Mouse (Mus musculus) neural tube, embryonic 12.5 days (tissue): ENCODE measurements around the gene Ptprcap. TPM values are rescaled to one million over a fixed set of nuclear protein-coding genes. Genes with fewer than 3 reads are reported as not detected.
A peak's percentile ranks its signal among the peaks of the same experiment; 100 is the strongest.

Experiments used
- ATAC-seq: fragments of 200-750 bp; cut with Nextera tagmentation; 2 replicates; pipeline ENCODE4 v1.8.0; 2017; ENCODE audit warnings: low read depth, mild to moderate bottlenecking, moderate TSS enrichment, moderate library complexity; ENCODE audit not compliant: low FRiP score
- H3K27ac ChIP-seq: fragments of 300-500 bp; sonication (generic); 2 replicates; pipeline ENCODE4 v1.5.1; 2016
- H3K27me3 ChIP-seq: fragments of 300-500 bp; sonication (generic); replicated peaks from 2 replicates; pipeline ENCODE4 v1.6.1; 2016; ENCODE audit warnings: mild to moderate bottlenecking
- H3K36me3 ChIP-seq: fragments of 300-500 bp; sonication (generic); 2 replicates; pipeline ENCODE4 v1.6.1; 2016; ENCODE audit warnings: mild to moderate bottlenecking
- H3K4me1 ChIP-seq: fragments of 300-500 bp; sonication (generic); 2 replicates; pipeline ENCODE4 v1.6.1; 2016
- H3K4me2 ChIP-seq: fragments of 300-500 bp; sonication (generic); replicated peaks from 2 replicates; pipeline ENCODE4 v1.6.1; 2016; ENCODE audit warnings: mild to moderate bottlenecking
- H3K4me3 ChIP-seq: fragments of 300-500 bp; sonication (generic); 2 replicates; pipeline ENCODE4 v1.5.1; 2016
- H3K9ac ChIP-seq: fragments of 300-500 bp; sonication (generic); 2 replicates; pipeline ENCODE4 v1.6.1; 2016; ENCODE audit warnings: mild to moderate bottlenecking
- H3K9me3 ChIP-seq: fragments of 300-500 bp; sonication (generic); 2 replicates; pipeline ENCODE4 v1.6.1; 2016; ENCODE audit warnings: mild to moderate bottlenecking
- WGBS: fragments of 180-500 bp; shearing (Covaris S2); methylation state at CpG from one replicate; pipeline ENCODE4 v1.1.7; 2016; 5-methylcytosine and 5-hydroxymethylcytosine counted together
- polyA plus RNA-seq: library from polyadenylated mRNA; unstranded; fragments of >200 nt; fragmentation: Nextera tagmentation; extraction: Ambion mirVana; gene quantifications from 2 replicates; pipeline ENCODE4 v1.2.1, GENCODE M21; 2016

Gene Ptprcap
- polyA plus RNA-seq, 1 experiment from 2014 or later, result 0.94 TPM

DNA sequence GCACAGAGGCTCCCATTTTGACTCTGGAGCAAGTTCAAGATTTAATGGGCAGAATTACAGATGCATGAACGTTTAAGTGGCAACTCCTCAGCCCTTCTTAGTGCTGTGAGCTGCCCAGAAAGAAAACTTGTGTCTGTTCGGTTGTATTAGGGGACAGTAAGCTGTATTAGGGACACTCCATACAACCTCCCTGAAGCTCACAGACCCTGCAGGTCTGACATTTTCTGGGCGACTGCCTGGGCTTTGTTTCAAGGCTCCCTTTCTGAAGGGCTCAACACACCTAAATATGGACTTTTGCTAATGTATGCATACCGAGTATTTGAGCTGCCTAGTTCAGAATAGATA, 10.1 kb downstream of the Ptprcap start:
- Histone ChIP-seq H3K27me3 (no peaks in the 10 kb centered on the region), H3K27ac (peak overlapping the region; percentile 62), H3K9me3 (no peaks in the 10 kb centered on the region), H3K36me3 (peaks cover 25% of the 10 kb centered on the region), H3K4me2 (peak overlapping the region; percentile 97), H3K4me3 (peak overlapping the region; percentile 68), H3K9ac (peak overlapping the region; percentile 48; the same call in 1 of the 2 replicates), H3K4me1 (peaks cover 8% of the 10 kb centered on the region)
- 41% methylated on average over 4 of the region's 4 CpGs for WGBS
- ATAC-seq, result peak; percentile 30

DNA sequence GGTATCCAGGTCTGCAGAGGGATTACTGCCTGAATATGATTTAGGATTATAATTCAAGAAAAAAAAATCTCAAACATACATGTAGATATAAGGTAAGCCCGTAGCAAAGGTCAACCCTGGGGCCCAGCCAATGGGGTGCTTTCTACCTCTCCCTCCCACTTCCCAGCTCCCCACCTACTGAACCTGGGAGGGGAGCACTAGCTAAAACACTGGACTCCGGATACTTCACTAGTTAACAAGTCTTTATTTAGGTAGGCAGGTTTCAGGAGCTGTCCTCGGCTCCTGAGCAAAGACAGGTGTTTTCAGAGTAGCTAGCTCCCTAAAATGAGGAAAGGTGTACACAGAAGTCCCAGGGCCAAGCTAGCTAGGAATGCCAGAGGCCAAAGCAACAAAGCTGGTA, 10.7 kb downstream of the Ptprcap start:
- H3K9me3 ChIP-seq, result no peaks in the 10 kb centered on the region
- H3K4me2 ChIP-seq, result no peak overlapping the region
- no peak overlapping the region for H3K4me3 ChIP-seq
- H3K4me1 ChIP-seq, result peaks cover 8% of the 10 kb centered on the region
- H3K9ac ChIP-seq, result no peak overlapping the region
- no peak for ATAC-seq
- WGBS, result 91% methylated on average over 3 of the region's 3 CpGs
- peaks cover 19% of the 10 kb centered on the region for H3K36me3 ChIP-seq
- no peak overlapping the region for H3K27ac ChIP-seq
- no peaks in the 10 kb centered on the region for H3K27me3 ChIP-seq

DNA sequence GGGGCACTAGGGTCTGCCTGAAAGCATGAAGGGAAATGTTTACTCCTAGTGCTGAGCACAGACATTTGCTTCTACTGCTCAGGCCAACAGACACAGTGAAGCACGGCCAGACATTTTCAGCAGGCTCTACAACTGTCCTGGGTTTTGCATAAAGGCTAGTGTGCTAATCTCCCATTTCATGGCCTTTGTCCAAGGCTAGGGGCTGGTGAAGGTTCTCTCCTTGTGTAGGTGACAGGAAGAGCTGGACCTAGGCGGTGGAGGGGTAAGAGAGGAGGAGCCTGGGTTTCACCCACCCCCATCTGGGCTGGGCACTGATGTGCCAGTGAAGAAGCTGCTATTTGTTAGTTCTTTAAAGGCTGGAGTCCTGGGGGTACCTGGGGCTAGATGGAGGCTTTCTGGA, 11.3 kb downstream of the Ptprcap start:
- no peak overlapping the region for H3K9ac ChIP-seq
- ATAC-seq, result no peak
- no peak overlapping the region for H3K4me2 ChIP-seq
- no peaks in the 10 kb centered on the region for H3K27me3 ChIP-seq
- H3K36me3 ChIP-seq, result peaks cover 13% of the 10 kb centered on the region
- 83% methylated on average over 2 of the region's 2 CpGs for WGBS
- H3K4me1 ChIP-seq, result peaks cover 11% of the 10 kb centered on the region
- H3K4me3 ChIP-seq, result no peak overlapping the region
- no peaks in the 10 kb centered on the region for H3K9me3 ChIP-seq
- H3K27ac ChIP-seq, result no peak overlapping the region

DNA sequence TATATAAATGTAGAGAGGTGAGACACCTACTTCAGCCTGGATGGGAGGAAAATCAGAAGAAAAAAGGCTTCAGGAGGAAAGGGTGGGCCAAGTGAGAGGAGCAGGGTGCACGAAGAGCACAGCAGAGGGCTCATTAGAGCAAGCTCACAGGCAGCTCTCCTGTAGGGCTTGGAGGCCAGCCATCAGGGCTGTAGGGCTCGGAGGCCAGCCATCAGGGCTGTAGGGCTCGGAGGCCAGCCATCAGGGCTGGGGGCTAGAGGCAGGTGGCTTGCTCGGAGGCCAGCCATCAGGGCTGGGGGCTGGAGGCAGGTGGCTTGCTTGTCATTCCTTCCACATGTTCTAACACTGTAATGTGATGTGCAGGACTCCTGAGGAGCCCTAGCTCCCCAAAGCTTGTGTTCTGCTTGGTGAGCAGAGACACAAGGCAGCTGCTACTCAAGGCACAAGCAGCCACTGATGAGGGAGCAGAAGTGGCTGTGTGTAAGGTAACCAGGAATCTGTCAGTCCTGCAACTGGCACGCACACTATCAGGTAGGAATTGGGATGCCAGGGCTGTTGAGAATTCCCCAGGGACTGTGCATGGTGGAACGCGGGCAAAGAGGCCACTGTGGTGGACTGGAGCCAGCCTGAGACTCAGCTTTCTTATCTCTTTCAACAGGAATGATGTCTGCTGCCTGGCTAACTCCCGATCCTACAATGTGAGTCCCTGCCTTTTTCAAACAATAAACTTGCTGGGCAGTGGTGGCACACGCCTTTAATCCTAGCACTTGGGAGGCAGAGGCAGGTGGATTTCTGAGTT, 13.5 kb downstream of the Ptprcap start:
- Histone ChIP-seq H3K4me1 (peaks cover 18% of the 10 kb centered on the region), H3K4me2 (no peak overlapping the region), H3K9me3 (no peaks in the 10 kb centered on the region), H3K27ac (no peak overlapping the region), H3K4me3 (no peak overlapping the region), H3K9ac (no peak overlapping the region), H3K36me3 (no peaks in the 10 kb centered on the region), H3K27me3 (no peaks in the 10 kb centered on the region)
- ATAC-seq, result no peak
- WGBS, result 83% methylated on average over 9 of the region's 9 CpGs

DNA sequence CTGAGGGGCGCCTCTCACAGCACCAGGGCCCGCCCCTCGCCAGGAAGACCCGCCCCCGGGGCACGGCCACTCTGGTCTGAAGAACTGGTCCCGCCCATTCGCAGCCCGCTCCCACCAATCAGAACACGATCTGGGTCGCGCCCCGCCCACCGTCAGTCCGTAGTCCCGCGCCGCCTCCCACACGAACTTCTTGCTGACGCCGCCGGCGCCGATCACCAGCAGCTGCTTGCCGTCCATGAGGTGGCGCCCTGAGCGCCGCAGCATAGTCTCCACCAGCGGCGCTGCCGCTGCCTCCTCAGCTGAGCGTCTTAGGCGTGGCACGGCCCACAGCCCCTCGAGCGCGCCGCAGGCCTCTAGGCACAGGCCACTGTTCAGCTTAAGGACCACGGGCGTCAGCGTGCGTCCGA, 16.0 kb downstream of the Ptprcap start:
- Histone ChIP-seq H3K4me2 (peak overlapping the region; percentile 72), H3K4me1 (peaks cover 10% of the 10 kb centered on the region), H3K4me3 (peak overlapping the region; percentile 40), H3K9me3 (no peaks in the 10 kb centered on the region), H3K9ac (peak overlapping the region; percentile 71), H3K27me3 (no peaks in the 10 kb centered on the region), H3K36me3 (no peaks in the 10 kb centered on the region), H3K27ac (peak overlapping the region; percentile 75)
- under 1% methylated on average over 43 of the region's 43 CpGs for WGBS
- ATAC-seq, result peak; percentile 94

DNA sequence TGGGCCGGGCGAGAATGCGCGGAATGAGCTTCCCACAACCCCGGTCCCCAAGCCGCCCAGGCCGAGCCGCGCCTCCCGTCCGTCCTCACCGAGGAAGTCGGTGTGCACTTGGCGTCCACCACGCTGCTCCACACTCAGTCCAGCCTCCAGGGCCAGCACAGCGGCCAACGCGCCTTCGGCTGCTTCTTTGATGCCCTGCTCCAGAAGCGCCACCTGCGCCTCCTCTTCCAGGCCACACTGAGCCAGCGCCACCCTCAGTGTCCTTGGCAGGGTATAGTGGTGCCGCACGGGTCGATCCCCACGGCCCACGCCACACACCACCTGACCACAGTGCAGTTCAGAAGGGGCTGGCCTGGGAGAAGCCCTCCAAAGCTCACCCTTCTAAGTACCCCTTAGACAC, 16.4 kb downstream of the Ptprcap start:
- no peaks in the 10 kb centered on the region for H3K9me3 ChIP-seq
- ATAC-seq, result peak; percentile 67
- peak overlapping the region; percentile 40 for H3K4me3 ChIP-seq
- no peaks in the 10 kb centered on the region for H3K36me3 ChIP-seq
- peak overlapping the region; percentile 72 for H3K4me2 ChIP-seq
- peak overlapping the region; percentile 75 for H3K27ac ChIP-seq
- no peaks in the 10 kb centered on the region for H3K27me3 ChIP-seq
- H3K9ac ChIP-seq, result peak overlapping the region; percentile 71
- peaks cover 10% of the 10 kb centered on the region for H3K4me1 ChIP-seq
- 8% methylated on average over 27 of the region's 27 CpGs for WGBS

DNA sequence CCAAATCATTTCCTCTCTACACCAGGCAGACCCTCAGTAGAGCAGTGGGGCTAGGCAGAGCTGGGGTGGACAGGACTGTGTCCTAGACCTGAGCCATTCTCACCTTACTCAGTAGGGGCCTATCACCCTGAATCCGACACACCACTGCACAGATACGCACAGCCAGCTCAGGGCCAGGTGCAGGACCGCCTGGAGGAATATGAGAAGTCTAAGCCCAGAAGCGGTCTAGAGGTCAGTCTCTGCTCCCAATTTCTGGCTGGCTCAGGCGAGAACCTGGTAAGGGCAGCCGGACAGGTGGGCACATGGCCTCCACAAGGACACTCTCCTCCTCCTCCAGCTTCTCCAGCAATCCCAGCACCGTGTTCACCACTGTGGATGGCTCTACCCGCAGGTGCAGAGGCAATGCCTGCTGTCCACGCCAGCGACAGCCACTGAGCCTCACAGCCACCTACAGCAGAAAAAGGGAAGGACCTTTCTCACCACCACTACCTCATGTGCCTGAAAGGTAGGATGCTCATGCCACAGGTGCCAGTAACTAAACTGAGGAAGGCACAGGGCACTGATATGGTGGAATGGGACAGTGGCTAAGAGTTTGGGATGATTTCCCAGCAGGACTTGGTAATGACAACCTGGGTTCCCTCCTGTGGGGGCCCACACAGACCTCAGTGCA, 17.5 kb downstream of the Ptprcap start:
- Histone ChIP-seq H3K4me3 (no peak overlapping the region), H3K27ac (no peak overlapping the region), H3K4me1 (peaks cover 18% of the 10 kb centered on the region), H3K4me2 (peak overlapping the region; percentile 72; the same call in 1 of the 2 replicates), H3K9me3 (no peaks in the 10 kb centered on the region), H3K36me3 (no peaks in the 10 kb centered on the region), H3K27me3 (no peaks in the 10 kb centered on the region), H3K9ac (0 out of 2 replicates have a peak overlapping the region, but pooled peaks have one; percentile 71)
- no peak for ATAC-seq
- 94% methylated on average over 10 of the region's 10 CpGs for WGBS

DNA sequence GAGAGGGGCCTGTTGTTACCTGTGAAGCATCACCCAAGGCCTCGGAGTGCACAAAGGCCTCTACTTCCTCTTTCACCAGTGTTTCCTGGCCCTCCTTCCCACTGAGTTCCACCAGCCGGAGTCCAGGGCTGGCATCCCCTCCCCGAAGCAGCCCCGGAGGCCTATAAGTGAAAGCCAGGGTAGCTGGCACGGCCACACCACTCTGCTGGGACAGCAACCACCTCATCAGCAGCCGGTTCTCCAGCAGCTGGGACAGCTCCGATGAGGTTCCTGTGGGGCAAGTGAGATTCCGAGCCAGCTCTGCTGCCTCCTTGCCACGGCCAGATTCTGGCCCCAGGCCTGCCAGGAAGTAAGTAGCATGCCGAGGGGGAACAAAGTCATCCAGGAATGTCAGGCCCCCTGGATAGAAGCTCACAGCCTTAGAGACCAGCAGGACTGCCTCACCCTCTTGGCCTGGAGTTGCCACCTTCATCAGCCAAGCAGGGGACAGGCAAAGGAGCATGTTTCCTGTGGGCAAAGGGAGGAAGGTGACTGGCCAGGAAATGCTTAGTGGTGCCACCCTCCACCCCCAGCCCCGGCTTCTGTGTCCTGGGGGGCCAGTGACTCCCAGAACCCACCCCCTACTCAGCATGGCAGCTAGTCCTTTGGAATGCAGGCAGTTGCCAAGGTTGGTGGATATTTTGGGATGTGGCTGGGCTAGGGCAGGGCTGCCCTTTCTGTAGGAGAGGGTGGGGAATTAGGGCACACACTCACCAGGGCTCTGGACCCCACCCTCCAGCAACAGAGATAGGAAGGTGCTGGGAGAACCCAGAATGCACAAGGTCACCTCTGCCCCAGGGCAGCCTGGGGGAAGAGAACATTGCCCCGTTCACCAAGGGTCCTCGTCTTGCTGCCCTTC, 18.2 kb downstream of the Ptprcap start:
- no peak overlapping the region for H3K4me2 ChIP-seq
- H3K27me3 ChIP-seq, result no peaks in the 10 kb centered on the region
- 76% methylated on average over 13 of the region's 13 CpGs for WGBS
- no peak overlapping the region for H3K9ac ChIP-seq
- no peak overlapping the region for H3K27ac ChIP-seq
- H3K4me3 ChIP-seq, result no peak overlapping the region
- no peaks in the 10 kb centered on the region for H3K36me3 ChIP-seq
- no peaks in the 10 kb centered on the region for H3K9me3 ChIP-seq
- ATAC-seq, result no peak
- peaks cover 18% of the 10 kb centered on the region for H3K4me1 ChIP-seq

DNA sequence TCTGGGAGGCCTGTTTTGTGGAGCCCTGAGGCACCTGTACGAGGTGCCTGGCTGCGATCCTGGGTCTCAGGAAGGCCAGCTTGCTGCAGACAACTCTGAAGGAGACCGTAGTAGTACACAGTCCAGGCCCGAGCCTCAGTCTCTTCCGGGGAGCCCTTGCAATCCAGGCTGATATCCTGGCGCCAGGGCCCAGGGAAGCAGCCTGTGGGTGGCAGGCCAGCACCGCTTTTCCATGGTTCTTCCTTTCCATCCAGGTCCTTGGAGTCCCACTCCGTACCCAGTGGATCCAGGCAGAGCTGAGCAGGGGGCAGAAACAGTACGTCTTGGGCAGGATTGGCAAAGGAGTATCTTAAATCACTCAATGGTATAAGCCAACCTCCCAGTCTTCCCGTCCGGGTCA, 19.5 kb downstream of the Ptprcap start:
- ATAC-seq, result no peak
- Histone ChIP-seq H3K27ac (no peak overlapping the region), H3K27me3 (no peaks in the 10 kb centered on the region), H3K9me3 (no peaks in the 10 kb centered on the region), H3K4me1 (peaks cover 18% of the 10 kb centered on the region), H3K36me3 (no peaks in the 10 kb centered on the region), H3K9ac (no peak overlapping the region), H3K4me3 (no peak overlapping the region), H3K4me2 (no peak overlapping the region)
- WGBS, result 55% methylated on average over 11 of the region's 11 CpGs

DNA sequence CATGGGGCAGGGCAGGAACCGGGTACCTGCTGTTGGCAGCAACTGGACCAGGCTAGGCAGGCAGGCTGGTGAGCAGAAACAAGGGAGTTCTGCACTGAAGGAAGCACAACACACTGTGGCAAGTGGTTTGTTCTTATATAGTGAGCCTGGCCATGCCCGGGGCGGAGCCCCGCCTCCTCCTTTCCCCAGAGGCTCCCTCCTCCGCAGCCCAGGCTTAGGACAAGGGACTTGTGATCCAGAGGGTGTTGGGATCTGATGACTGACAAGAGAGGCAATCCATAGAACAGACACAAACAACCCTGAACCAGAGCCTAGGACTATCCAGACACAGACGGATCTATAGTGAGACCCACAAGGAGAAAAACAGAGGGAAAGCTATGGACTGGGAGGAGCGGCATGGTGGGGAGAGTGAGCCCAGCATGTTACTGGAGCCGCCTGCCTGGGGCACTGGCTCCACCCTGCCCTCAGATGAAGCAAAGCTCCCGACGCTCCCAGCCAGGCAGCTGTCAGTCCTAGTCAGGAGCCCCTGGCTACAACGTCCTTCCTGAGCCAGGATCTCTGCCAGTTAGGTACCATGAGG, 22.1 kb downstream of the Ptprcap start, which contains the start of gene Carns1:
Gene Carns1 (minus strand): TSS at position 112 of the 580 bp plus-strand sequence.
- Histone ChIP-seq H3K4me3 (no peak within 1 kb of the TSS), H3K27ac (no peak within 1 kb of the TSS), H3K4me1 (peaks cover 8% of the 10 kb centered on the region), H3K27me3 (no peaks in the 10 kb centered on the region), H3K9ac (peak within 1 kb of the TSS; percentile 33), H3K4me2 (peak within 1 kb of the TSS; percentile 48), H3K9me3 (no peaks in the 10 kb centered on the region), H3K36me3 (no peaks in the 10 kb centered on the region)
- ATAC-seq, result peak; percentile 44; the same call in 1 of the 2 replicates
- 2% methylated on average over 11 of the region's 11 CpGs for WGBS

DNA sequence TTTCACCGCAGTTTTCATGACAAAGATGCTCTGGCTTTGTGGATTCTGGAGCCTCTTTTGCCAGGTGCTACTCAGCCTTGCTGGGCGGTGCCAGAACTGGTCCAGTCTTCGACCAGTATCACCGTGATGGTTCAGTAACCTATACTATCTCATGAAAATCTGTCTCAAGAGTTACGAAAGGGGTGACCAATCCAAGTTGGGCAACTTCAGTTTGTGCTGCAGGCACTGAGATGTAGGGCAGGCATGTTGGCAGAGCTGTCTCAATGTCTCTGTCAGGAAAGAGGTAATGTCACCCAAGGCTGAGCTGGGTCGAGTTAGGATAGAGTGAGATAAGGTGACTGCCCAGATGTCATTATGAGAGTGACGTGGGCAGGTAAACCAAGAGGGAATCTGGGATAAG, 27.0 kb downstream of the Ptprcap start:
- Histone ChIP-seq H3K9ac (no peak overlapping the region), H3K36me3 (no peaks in the 10 kb centered on the region), H3K4me3 (no peak overlapping the region), H3K27me3 (no peaks in the 10 kb centered on the region), H3K9me3 (no peaks in the 10 kb centered on the region), H3K27ac (no peak overlapping the region), H3K4me2 (no peak overlapping the region), H3K4me1 (peaks cover 15% of the 10 kb centered on the region)
- WGBS, result 88% methylated on average over 7 of the region's 7 CpGs
- no peak for ATAC-seq
